In the genomic region with DNA sequence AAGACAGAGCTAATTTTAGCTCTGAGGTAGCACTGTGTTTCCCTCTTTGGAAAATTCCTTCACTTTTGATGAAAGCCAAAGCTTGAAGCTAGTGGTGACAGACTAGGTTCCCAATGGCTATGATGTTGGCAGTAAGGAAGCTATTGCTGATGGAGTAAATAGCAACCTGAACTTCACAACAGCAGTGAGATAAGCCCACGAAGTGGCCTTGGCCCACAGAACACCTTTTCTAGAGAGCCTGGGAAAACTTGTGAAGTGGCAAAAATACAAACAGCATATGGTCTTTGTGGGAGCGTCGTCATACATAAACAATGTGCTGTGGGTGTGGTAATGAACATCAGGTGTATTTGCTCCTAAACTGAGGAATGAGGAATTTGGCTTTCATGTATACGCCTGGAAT, we compare ENCODE assay signal across 15 mouse cellular contexts.
DNase-seq lines count a peak whose midpoint lies in the region; ATAC-seq and TF ChIP-seq lines count a peak whose summit lies in the region.
"Had no signal": no experiment of that assay in that cellular context is flagged by ENCODE, and none has a peak within 500 bp of the region (broad histone marks: within the 10 kb centered on the region; RNA-seq: fewer than 3 reads in every experiment).

No protein-coding gene starts in this region.

- WGBS in heart, embryonic 14.5 days = 39% methylated on average over 4 of the region's 4 CpGs
- 55% methylated on average over 4 of the region's 4 CpGs for WGBS in lung, embryonic 16.5 days

- H3K4me2 ChIP-seq in heart, embryonic 14.5 days (ENCODE audit: low read length) = no peak overlapping the region
- H3K4me2 ChIP-seq in lung, embryonic 16.5 days (ENCODE audit: low read depth, low read length) = no peak overlapping the region
- H3K4me2 ChIP-seq: lung, embryonic 15.5 days; midbrain, embryonic 12.5 days had no signal

- no peak overlapping the region for H3K9ac ChIP-seq in heart, embryonic 14.5 days (ENCODE audit: low read length)
- no peak overlapping the region for H3K9ac ChIP-seq in lung, embryonic 16.5 days (ENCODE audit: low read length)
- H3K9ac ChIP-seq: lung, embryonic 15.5 days; midbrain, embryonic 12.5 days had no signal

- H3K27ac ChIP-seq in heart, embryonic 14.5 days (replicated peaks in 1 of 2; ENCODE audit: control insufficient read depth in 1 of 2, insufficient read depth in 1 of 2, low read depth in 2 of 2, low read length in 2 of 2) = peak overlapping the region; percentile 63 to 81
- H3K27ac ChIP-seq in embryonic fibroblast, embryonic 13.5 days (ENCODE audit: insufficient read depth, low read length) = peak overlapping the region; percentile 95
- H3K27ac ChIP-seq in lung, embryonic 16.5 days (ENCODE audit: low read length) = peak overlapping the region; percentile 30
- H3K27ac ChIP-seq: kidney, postnatal 0 days; midbrain, embryonic 12.5 days had no signal

- H3K27me3 ChIP-seq in heart, embryonic 14.5 days (ENCODE audit: control insufficient read depth, insufficient read depth, low read length) = no peaks in the 10 kb centered on the region
- H3K27me3 ChIP-seq in lung, embryonic 16.5 days (ENCODE audit: control insufficient read depth, insufficient read depth, low read depth, low read length) = no peaks in the 10 kb centered on the region
- H3K27me3 ChIP-seq: lung, embryonic 15.5 days; midbrain, embryonic 12.5 days had no signal

- no peaks in the 10 kb centered on the region for H3K36me3 ChIP-seq in heart, embryonic 14.5 days (ENCODE audit: control insufficient read depth, insufficient read depth, low read length)
- no peaks in the 10 kb centered on the region for H3K36me3 ChIP-seq in lung, embryonic 16.5 days (ENCODE audit: control insufficient read depth, insufficient read depth, low read length)
- H3K36me3 ChIP-seq: lung, embryonic 15.5 days; midbrain, embryonic 12.5 days had no signal

- no peaks in the 10 kb centered on the region for H3K9me3 ChIP-seq in heart, embryonic 14.5 days (ENCODE audit: control insufficient read depth, low read length)
- H3K9me3 ChIP-seq in lung, embryonic 16.5 days (ENCODE audit: control insufficient read depth, low read length) = no peaks in the 10 kb centered on the region
- H3K9me3 ChIP-seq: lung, embryonic 15.5 days; midbrain, embryonic 12.5 days had no signal

- TF ChIP-seq CTCF in brain, embryonic 14.5 days (IDR thresholded peaks at IDR 0.05; ENCODE audit: borderline replicate concordance, extremely low read depth, insufficient read depth, insufficient read length) = no peak
- TF ChIP-seq CTCF in embryonic fibroblast, embryonic 13.5 days (IDR thresholded peaks at IDR 0.05; ENCODE audit: borderline replicate concordance, insufficient read depth, low read length) = no peak

- intact Hi-C loops in left cerebral cortex, postnatal 4 days (cut with DNase I) = no loop called here

- DNase-seq in heart, adult 9 months (ENCODE audit: low spot score in 2 of 2) = no peak
- peak; percentile 78 for DNase-seq in brain, embryonic 14.5 days (ENCODE audit: low read depth)
- DNase-seq in kidney, postnatal 36 days = no peak
- no peak for DNase-seq in left cerebral cortex, postnatal 4 days
- DNase-seq: adrenal gland, postnatal 36 days; right cerebral cortex, postnatal 4 days; thymus, postnatal 25 days had no signal

- no peak overlapping the region for H3K4me3 ChIP-seq in heart, embryonic 14.5 days (ENCODE audit: control insufficient read depth in 1 of 2, insufficient read depth in 1 of 2, low read depth in 1 of 2, low read length in 2 of 2)
- no peak overlapping the region for H3K4me3 ChIP-seq in embryonic fibroblast, embryonic 13.5 days (ENCODE audit: insufficient read depth, low read length)
- no peak overlapping the region for H3K4me3 ChIP-seq in lung, embryonic 16.5 days (ENCODE audit: low read length)
- H3K4me3 ChIP-seq: erythroblast, embryonic 14.5 days; lung, embryonic 15.5 days; midbrain, embryonic 12.5 days had no signal

- ATAC-seq in heart, embryonic 14.5 days (ENCODE audit: insufficient number of reproducible peaks, insufficient read depth, low FRiP score, low read depth) = no peak
- 0 out of 2 replicates have a peak, but pooled peaks have one; percentile 6 for ATAC-seq in lung, embryonic 16.5 days (ENCODE audit: low read depth)
- ATAC-seq: CD4-positive, CD25-positive, alpha-beta regulatory T cell, adult 4 months had no signal

- no peak for TF ChIP-seq POLR2A in brain, embryonic 14.5 days (IDR thresholded peaks at IDR 0.05; ENCODE audit: borderline replicate concordance, extremely low read depth, insufficient read depth, insufficient read length, poor library complexity, severe bottlenecking)
- TF ChIP-seq POLR2A in embryonic fibroblast, embryonic 13.5 days (IDR thresholded peaks at IDR 0.05; ENCODE audit: low read depth, low read length) = no peak

- peaks cover 11 to 18% of the 10 kb centered on the region in 2 experiments; a peak in 3 of 4 replicates for H3K4me1 ChIP-seq in heart, embryonic 14.5 days (ENCODE audit: control insufficient read depth in 2 of 2, insufficient read depth in 2 of 2, low read length in 2 of 2)
- peaks cover 11% of the 10 kb centered on the region for H3K4me1 ChIP-seq in embryonic fibroblast, embryonic 13.5 days (ENCODE audit: control insufficient read depth, insufficient read depth, low read length)
- H3K4me1 ChIP-seq in lung, embryonic 16.5 days (replicated peaks; ENCODE audit: control insufficient read depth, insufficient read depth, low read length) = peaks cover 12% of the 10 kb centered on the region; the same call in 1 of the 2 replicates
- H3K4me1 ChIP-seq: midbrain, embryonic 12.5 days had no signal

Comparison
In these comparisons a context has a peak if more than half of its experiments do, and no peak if none do; other contexts are left out.
1. H3K27ac ChIP-seq: peak in every context shown above with its lines; median percentile 95 in embryonic fibroblast, embryonic 13.5 days; 72 in heart, embryonic 14.5 days; 30 in lung, embryonic 16.5 days.